Mouse (Mus musculus): ENCODE data around the gene Cald1. TPM values are rescaled to one million over a fixed set of nuclear protein-coding genes. Genes with fewer than 3 reads are reported as not detected.

Gene Cald1
- polyA plus RNA-seq, 1 experiment: 20.8 TPM

DNA sequence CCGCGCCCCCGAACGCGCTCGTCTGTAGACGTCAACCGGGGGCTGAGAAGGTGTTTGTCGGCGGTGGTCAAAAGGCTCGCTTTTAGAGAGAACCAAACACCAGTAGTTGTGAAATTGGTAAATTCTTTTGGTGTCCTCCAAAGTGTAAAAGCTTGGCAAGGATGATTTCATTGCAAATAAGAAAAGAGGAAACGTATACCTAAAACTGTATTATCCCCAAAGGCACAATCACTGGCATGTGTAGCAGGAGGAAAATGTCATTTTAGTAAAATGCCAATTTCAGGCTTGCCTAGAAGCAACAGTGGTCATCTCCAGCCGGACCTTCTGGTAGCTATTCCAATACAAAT, 182.6 kb downstream of the Cald1 start:
- Histone ChIP-seq H3K4me1 (ENCODE audit: control insufficient read depth, insufficient read depth, low read length) (no peaks in the 10 kb centered on the region), H3K27ac (ENCODE audit: insufficient read depth, low read length) (peak overlapping the region; percentile 95), H3K4me3 (ENCODE audit: insufficient read depth, low read length) (peak overlapping the region; percentile 38)
- TF ChIP-seq CTCF (IDR thresholded peaks at IDR 0.05; ENCODE audit: extremely low read depth, insufficient read depth, low read length): no peak

DNA sequence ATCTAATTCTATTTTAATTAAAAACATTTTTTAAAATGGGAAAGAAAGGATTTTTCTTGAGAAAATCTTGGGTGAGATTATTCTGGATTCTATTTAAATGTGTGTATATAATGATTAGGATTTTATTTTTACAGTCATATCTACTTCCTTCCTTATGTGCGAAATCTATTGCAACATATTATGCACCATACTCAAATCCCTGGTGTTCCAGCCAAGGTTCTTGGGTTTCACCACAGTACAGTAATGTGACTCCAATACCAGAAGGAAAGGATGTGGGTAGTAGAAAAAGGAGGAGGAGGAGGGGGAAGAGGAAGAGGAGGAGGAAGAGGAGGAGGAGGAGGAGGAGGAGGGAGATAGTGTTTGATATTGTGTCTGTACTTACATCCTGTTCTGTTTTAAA, 184.2 kb downstream of the Cald1 start:
- no peak for TF ChIP-seq CTCF (IDR thresholded peaks at IDR 0.05; ENCODE audit: extremely low read depth, insufficient read depth, low read length)
- no peak for TF ChIP-seq POLR2A (IDR thresholded peaks at IDR 0.05; ENCODE audit: extremely low read depth, insufficient read depth, low read length)
- no peak overlapping the region for H3K27ac ChIP-seq (ENCODE audit: insufficient read depth, low read length)
- no peak overlapping the region for H3K4me3 ChIP-seq (ENCODE audit: insufficient read depth, low read length)
- no peaks in the 10 kb centered on the region for H3K4me1 ChIP-seq (ENCODE audit: control insufficient read depth, insufficient read depth, low read length)

- Histone ChIP-seq H3K4me3 (ENCODE audit: insufficient read depth, low read length) (no peak overlapping the region), H3K4me1 (ENCODE audit: control insufficient read depth, insufficient read depth, low read length) (no peaks in the 10 kb centered on the region), H3K27ac (ENCODE audit: insufficient read depth, low read length) (no peak overlapping the region)
- TF ChIP-seq CTCF (IDR thresholded peaks at IDR 0.05; ENCODE audit: extremely low read depth, insufficient read depth, low read length) (no peak), POLR2A (IDR thresholded peaks at IDR 0.05; ENCODE audit: extremely low read depth, insufficient read depth, low read length) (no peak)
Observed at GRCm38 (mm10) chr6:34796881-34797280, 198.6 kb downstream of the Cald1 start.

GRCm38 (mm10) chr6:34797887-34798286, 199.6 kb downstream of the Cald1 start:
- H3K4me3 ChIP-seq (ENCODE audit: insufficient read depth, low read length): no peak overlapping the region
- TF ChIP-seq POLR2A (IDR thresholded peaks at IDR 0.05; ENCODE audit: extremely low read depth, insufficient read depth, low read length): no peak
- TF ChIP-seq CTCF (IDR thresholded peaks at IDR 0.05; ENCODE audit: extremely low read depth, insufficient read depth, low read length): no peak
- H3K4me1 ChIP-seq (ENCODE audit: control insufficient read depth, insufficient read depth, low read length): no peaks in the 10 kb centered on the region
- no peak overlapping the region for H3K27ac ChIP-seq (ENCODE audit: insufficient read depth, low read length)

GRCm38 (mm10) chr6:34805582-34805981, 207.3 kb downstream of the Cald1 start:
- Histone ChIP-seq H3K27ac (ENCODE audit: insufficient read depth, low read length) (no peak overlapping the region), H3K4me3 (ENCODE audit: insufficient read depth, low read length) (no peak overlapping the region), H3K4me1 (ENCODE audit: control insufficient read depth, insufficient read depth, low read length) (no peaks in the 10 kb centered on the region)
- TF ChIP-seq POLR2A (IDR thresholded peaks at IDR 0.05; ENCODE audit: extremely low read depth, insufficient read depth, low read length) (no peak), CTCF (IDR thresholded peaks at IDR 0.05; ENCODE audit: extremely low read depth, insufficient read depth, low read length) (no peak)

GRCm38 (mm10) chr6:34810651-34811050, 212.4 kb downstream of the Cald1 start:
- H3K4me3 ChIP-seq (ENCODE audit: insufficient read depth, low read length): no peak overlapping the region
- TF ChIP-seq POLR2A (IDR thresholded peaks at IDR 0.05; ENCODE audit: extremely low read depth, insufficient read depth, low read length): no peak
- no peak for TF ChIP-seq CTCF (IDR thresholded peaks at IDR 0.05; ENCODE audit: extremely low read depth, insufficient read depth, low read length)
- H3K4me1 ChIP-seq (ENCODE audit: control insufficient read depth, insufficient read depth, low read length): no peaks in the 10 kb centered on the region
- no peak overlapping the region for H3K27ac ChIP-seq (ENCODE audit: insufficient read depth, low read length)

DNA sequence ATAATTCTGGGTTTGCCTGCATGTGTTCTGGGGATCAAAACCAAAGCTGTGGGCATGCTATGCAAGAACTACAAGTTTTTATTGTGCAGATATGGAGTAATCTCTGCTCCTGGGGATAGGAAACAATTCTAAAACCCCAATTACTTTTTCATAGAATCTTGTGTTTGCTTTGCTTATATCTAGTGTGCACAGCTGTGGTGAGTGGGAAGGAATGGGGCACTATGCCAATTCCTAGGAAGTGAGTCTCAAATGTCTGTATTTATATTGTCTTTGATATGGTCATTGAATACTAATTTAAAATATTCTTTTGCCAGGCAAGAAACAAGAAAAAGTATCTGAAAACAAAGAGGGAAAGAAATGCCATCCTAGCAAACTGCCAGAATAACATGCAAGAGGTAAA, 226.1 kb downstream of the Cald1 start:
- H3K27ac ChIP-seq (ENCODE audit: insufficient read depth, low read length): no peak overlapping the region
- H3K4me3 ChIP-seq (ENCODE audit: insufficient read depth, low read length): no peak overlapping the region
- H3K4me1 ChIP-seq (ENCODE audit: control insufficient read depth, insufficient read depth, low read length): no peaks in the 10 kb centered on the region
- TF ChIP-seq POLR2A (IDR thresholded peaks at IDR 0.05; ENCODE audit: extremely low read depth, insufficient read depth, low read length) (no peak), CTCF (IDR thresholded peaks at IDR 0.05; ENCODE audit: extremely low read depth, insufficient read depth, low read length) (no peak)

Other genes with a start within 250 kb of the Cald1 start
- 1.8 and 2.2 TPM in 2 replicates for gene Akr1b8, start 244.4 kb upstream of the Cald1 start, polyA plus RNA-seq (2012; rRNA removed)
- gene Akr1b10, start 214.3 kb upstream of the Cald1 start, polyA plus RNA-seq (2012; rRNA removed): 29.7 and 33.2 TPM in 2 replicates
- 0.10 TPM in 1 of 2 replicates, not detected in the other for gene Akr1b7, start 186.2 kb upstream of the Cald1 start, polyA plus RNA-seq (2012; rRNA removed)
- gene Bpgm, start 122.3 kb upstream of the Cald1 start, polyA plus RNA-seq (2012; rRNA removed): 91.0 and 91.1 TPM in 2 replicates
- 15.7 and 17.5 TPM in 2 replicates for gene Agbl3, start 181.9 kb downstream of the Cald1 start, polyA plus RNA-seq (2012; rRNA removed)

Measured in cortical plate, adult 2 months (tissue).